Mouse (Mus musculus) ES-E14 (cell line): ENCODE results near the gene Ccl1.
A peak's percentile ranks its signal among the peaks of the same experiment; 100 is the strongest.

Experiments used
- MAFK ChIP-seq: IDR thresholded peaks from 2 replicates; pipeline ENCODE4 v1.6.1; 2014; ENCODE audit warnings: mild to moderate bottlenecking, low read depth, low read length, inconsistent platforms; ENCODE audit not compliant: insufficient read depth
- ZC3H11A ChIP-seq: IDR thresholded peaks from 2 replicates; pipeline ENCODE4 v1.6.1; 2012; ENCODE audit warnings: low read depth, mild to moderate bottlenecking, inconsistent platforms, low read length, borderline replicate concordance

- TF ChIP-seq ZC3H11A (peak; percentile 63; the same call in 1 of the 2 replicates), MAFK (peak; percentile 100)
These were observed 130.7 kb downstream of the Ccl1 start for GRCm38 (mm10) chr11:82174794-82175193.
